Mouse (Mus musculus) embryo, embryonic 11 days (tissue): ENCODE results near the gene Apobec3.

Experiments
- DNase-seq: peaks from one replicate; pipeline ENCODE4 v3.0.0-alpha.2; 2015

The Apobec3 gene

DNA sequence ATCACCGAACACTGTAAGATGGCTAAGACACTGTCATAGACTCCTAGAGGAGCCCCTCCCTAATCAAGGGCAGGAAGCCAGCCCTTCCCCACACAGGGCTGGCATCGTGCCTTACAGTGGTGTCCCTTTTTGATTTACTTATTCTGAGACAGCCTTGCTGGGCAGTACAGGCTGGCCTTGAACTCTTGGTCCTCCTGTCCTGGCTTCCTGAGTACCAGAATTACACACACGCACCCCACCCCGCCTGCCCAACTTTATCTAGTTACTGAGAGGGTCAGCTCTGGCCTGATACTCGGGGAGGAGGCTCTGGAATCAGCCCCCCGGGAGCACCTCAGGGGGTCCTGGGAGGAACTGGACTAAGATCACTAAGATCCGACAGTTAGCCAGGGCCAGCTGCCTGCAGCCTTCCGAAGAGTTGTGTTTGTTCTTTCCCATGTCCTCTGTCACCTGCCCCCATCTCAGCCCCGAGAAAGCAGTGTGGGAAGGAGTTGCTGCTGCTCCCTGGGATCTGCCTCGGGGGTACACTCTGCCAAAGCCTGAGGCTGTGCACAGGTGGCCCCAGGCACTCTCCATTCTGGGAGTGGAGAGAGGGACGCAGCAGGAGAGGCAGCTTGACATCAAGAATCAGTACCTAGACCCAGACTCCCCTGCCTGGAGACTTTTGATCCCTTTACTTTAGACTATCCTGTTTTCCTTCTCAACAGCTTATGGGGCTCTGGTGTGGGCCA lies 61.2 kb downstream of the Apobec3 start:
- no peak for DNase-seq

GRCm38 (mm10) chr15:79953470-79953869 lies 62.0 kb downstream of the Apobec3 start:
- no peak for DNase-seq

- DNase-seq = no peak
Observed at GRCm38 (mm10) chr15:79956559-79956958, 65.1 kb downstream of the Apobec3 start.

GRCm38 (mm10) chr15:79958418-79958817 lies 67.0 kb downstream of the Apobec3 start:
- no peak for DNase-seq

- DNase-seq = peak; percentile 41
Observed at GRCm38 (mm10) chr15:79961366-79961921, 70.0 kb downstream of the Apobec3 start.

DNA sequence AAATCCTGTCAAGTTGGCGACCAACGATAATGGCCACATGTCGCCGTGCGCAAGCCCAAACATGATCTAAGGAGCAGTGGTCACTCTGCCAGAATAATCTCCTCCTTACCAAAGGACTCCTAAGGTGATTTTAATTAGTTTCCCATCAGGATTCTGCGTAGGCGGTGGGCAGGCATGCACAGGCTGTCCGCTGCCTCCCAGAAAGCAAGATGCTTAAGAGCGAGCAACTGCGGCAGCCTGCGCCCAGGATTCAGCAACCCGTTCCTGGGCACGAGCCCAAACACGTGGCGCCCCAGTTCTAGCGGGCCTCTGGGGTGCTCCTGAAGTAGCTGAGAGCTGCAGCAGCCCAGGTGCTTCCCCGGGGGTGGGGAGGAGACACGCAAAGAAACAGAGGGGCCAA lies 71.2 kb downstream of the Apobec3 start:
- no peak for DNase-seq

GRCm38 (mm10) chr15:79964376-79964775 lies 72.9 kb downstream of the Apobec3 start:
- DNase-seq = no peak
